Mouse (Mus musculus) embryonic facial prominence, embryonic 11.5 days (tissue): Measurements from ENCODE around the gene Gabarapl1. TPM values are rescaled to one million over a fixed set of nuclear protein-coding genes. Genes with fewer than 3 reads are reported as not detected.
A peak's percentile ranks its signal among the peaks of the same experiment; 100 is the strongest.

Experiments used
- ATAC-seq: fragments of 200-750 bp; cut with Nextera tagmentation; replicated peaks from 2 replicates; pipeline ENCODE4 v1.8.0; 2017; ENCODE audit warnings: low read depth; ENCODE audit not compliant: insufficient number of reproducible peaks, low FRiP score, low TSS enrichment
- DNase-seq: peaks from one replicate; pipeline ENCODE4 v3.0.0-alpha.2; 2015; ENCODE audit warnings: low spot score
- H3K27ac ChIP-seq: fragments of 300-500 bp; sonication (generic); replicated peaks from 2 replicates; pipeline ENCODE4 v1.5.1; 2014; ENCODE audit warnings: mild to moderate bottlenecking, low read depth, low read length, control low read depth
- H3K27me3 ChIP-seq: fragments of 300-500 bp; sonication (generic); 2 replicates; pipeline ENCODE4 v1.6.1; 2014; ENCODE audit warnings: mild to moderate bottlenecking, low read length, moderate library complexity, mixed read lengths; ENCODE audit not compliant: control insufficient read depth, insufficient read depth
- H3K36me3 ChIP-seq: fragments of 300-500 bp; sonication (generic); replicated peaks from 2 replicates; pipeline ENCODE4 v1.6.1; 2014; ENCODE audit warnings: low read depth, mild to moderate bottlenecking, low read length, moderate library complexity, mixed read lengths; ENCODE audit not compliant: control insufficient read depth, insufficient read depth
- H3K4me1 ChIP-seq: fragments of 300-500 bp; sonication (generic); 2 replicates; pipeline ENCODE4 v1.6.1; 2014; ENCODE audit warnings: low read length, mixed read lengths; ENCODE audit not compliant: control insufficient read depth, insufficient read depth
- H3K4me2 ChIP-seq: fragments of 300-500 bp; sonication (generic); 2 replicates; pipeline ENCODE4 v1.6.1; 2014; ENCODE audit warnings: low read depth, mild to moderate bottlenecking, control low read depth, low read length, moderate library complexity
- H3K4me3 ChIP-seq: fragments of 300-500 bp; sonication (generic); 2 replicates; pipeline ENCODE4 v1.5.1; 2014; ENCODE audit warnings: low read depth, low read length, control low read depth
- H3K9ac ChIP-seq: fragments of 300-500 bp; sonication (generic); replicated peaks from 2 replicates; pipeline ENCODE4 v1.6.1; 2014; ENCODE audit warnings: mild to moderate bottlenecking, control low read depth, low read length
- H3K9me3 ChIP-seq: fragments of 300-500 bp; sonication (generic); replicated peaks from 2 replicates; pipeline ENCODE4 v1.6.1; 2016; ENCODE audit warnings: mild to moderate bottlenecking, low read length, inconsistent platforms, mixed read lengths; ENCODE audit not compliant: control insufficient read depth
- WGBS: fragments of 180-500 bp; shearing (Covaris S2); extraction: QIAGEN DNeasy Blood & Tissue Kit; methylation state at CpG from one replicate; pipeline ENCODE4 v1.1.7; 2014; 5-methylcytosine and 5-hydroxymethylcytosine counted together
- polyA plus RNA-seq: library from polyadenylated mRNA; unstranded; fragments of >200 nt; fragmentation: Nextera tagmentation; extraction: Ambion mirVana; gene quantifications from 2 replicates; pipeline ENCODE4 v1.2.1, GENCODE M21; 2014

Gene Gabarapl1
- polyA plus RNA-seq, 1 experiment from 2014 or later = 17.5 TPM

- H3K9me3 ChIP-seq = no peaks in the 10 kb centered on the region
- DNase-seq = no peak
- 60% methylated on average over 3 of the region's 3 CpGs for WGBS
Measured at GRCm38 (mm10) chr6:129512367-129512766, 20.6 kb upstream of the Gabarapl1 start, which contains the start of gene Tmem52b. Gene Tmem52b (plus strand): TSS chr6:129512555.

GRCm38 (mm10) chr6:129512868-129513267, 20.1 kb upstream of the Gabarapl1 start:
- Histone ChIP-seq H3K27me3 (no peaks in the 10 kb centered on the region), H3K4me1 (no peaks in the 10 kb centered on the region), H3K36me3 (no peaks in the 10 kb centered on the region), H3K27ac (no peak overlapping the region), H3K4me3 (no peak overlapping the region), H3K4me2 (no peak overlapping the region), H3K9me3 (no peaks in the 10 kb centered on the region), H3K9ac (no peak overlapping the region)
- 56% methylated on average over 8 of the region's 8 CpGs for WGBS
- no peak for DNase-seq
- ATAC-seq = no peak

More at GRCm38 (mm10) chr6:129512367-129512766, 20.6 kb upstream of the Gabarapl1 start, which contains the start of gene Tmem52b:
- Histone ChIP-seq H3K27me3 (no peaks in the 10 kb centered on the region), H3K4me1 (no peaks in the 10 kb centered on the region), H3K4me3 (no peak within 1 kb of the TSS), H3K36me3 (no peaks in the 10 kb centered on the region), H3K9ac (no peak within 1 kb of the TSS), H3K27ac (no peak within 1 kb of the TSS), H3K4me2 (no peak within 1 kb of the TSS)
- ATAC-seq = no peak

DNA sequence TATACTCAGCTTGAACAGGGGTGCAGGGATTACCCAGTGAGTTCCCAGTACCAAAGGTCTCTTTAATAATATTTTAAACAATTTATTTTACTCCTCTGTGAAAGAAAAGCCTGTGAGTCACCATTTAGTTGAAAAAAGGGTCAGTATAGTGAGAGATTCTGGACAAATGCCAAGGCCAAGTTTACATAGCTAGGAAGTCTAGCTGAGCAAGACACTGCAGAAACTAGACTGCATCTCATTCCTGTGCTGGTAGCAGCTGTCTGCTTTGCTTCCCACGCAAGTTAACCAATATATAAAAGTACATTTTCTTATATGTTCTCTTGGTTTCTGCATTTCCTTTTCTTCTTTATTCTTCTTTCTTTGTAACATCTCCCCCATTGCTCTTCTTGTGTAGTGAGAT, 19.6 kb upstream of the Gabarapl1 start:
- WGBS = 80% methylated on average over 1 of the region's 1 CpGs
- ATAC-seq (no peak), DNase-seq (no peak)
- no peaks in the 10 kb centered on the region for H3K4me1 ChIP-seq
- no peak overlapping the region for H3K27ac ChIP-seq
- no peak overlapping the region for H3K4me3 ChIP-seq
- H3K27me3 ChIP-seq = no peaks in the 10 kb centered on the region
- H3K9ac ChIP-seq = no peak overlapping the region
- no peak overlapping the region for H3K4me2 ChIP-seq
- H3K9me3 ChIP-seq = no peaks in the 10 kb centered on the region
- H3K36me3 ChIP-seq = no peaks in the 10 kb centered on the region

DNA sequence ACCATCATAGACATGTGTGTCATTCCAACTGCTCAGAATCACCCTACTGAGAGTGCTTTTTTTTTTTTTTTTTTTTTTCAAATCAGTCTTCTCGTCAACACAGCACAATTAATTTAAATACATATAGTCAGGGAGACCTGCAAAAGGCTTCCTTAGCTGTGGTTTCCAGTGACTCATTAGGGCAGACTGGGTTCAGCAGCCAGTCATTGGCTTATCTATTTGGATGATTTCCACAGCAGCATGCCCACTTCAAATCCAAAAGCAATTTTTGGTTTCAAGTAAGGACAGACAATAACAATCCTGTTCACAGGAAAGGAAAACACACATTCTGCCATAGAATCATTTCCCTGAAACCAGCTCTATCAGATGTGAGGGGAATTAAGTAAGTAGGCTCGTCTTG, 18.6 kb upstream of the Gabarapl1 start:
- Histone ChIP-seq H3K27me3 (no peaks in the 10 kb centered on the region), H3K36me3 (no peaks in the 10 kb centered on the region), H3K9ac (no peak overlapping the region), H3K27ac (no peak overlapping the region), H3K9me3 (no peaks in the 10 kb centered on the region), H3K4me1 (no peaks in the 10 kb centered on the region), H3K4me2 (no peak overlapping the region), H3K4me3 (no peak overlapping the region)
- WGBS = 76% methylated on average over 2 of the region's 2 CpGs
- ATAC-seq (no peak), DNase-seq (no peak)

DNA sequence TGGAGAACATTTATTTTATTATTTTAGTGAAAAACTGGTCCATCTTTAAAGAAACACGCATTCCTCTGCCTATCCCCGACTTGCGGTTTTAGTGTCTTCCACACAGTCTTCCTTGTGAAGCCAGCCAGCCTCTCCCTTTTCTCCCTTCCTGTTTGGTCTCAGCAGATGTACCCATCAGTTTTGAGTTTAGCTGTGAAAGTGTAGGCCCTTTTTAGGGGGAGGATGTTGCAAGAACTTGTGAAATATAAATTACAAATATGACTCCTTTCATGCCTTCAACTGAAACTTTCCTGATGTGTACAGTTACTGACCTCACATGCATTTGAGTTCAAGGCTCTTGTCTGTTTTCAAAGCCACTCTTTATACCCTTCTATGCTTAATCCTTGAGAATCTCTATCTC, 17.9 kb upstream of the Gabarapl1 start:
- H3K9ac ChIP-seq = no peak overlapping the region
- no peak for ATAC-seq
- no peaks in the 10 kb centered on the region for H3K36me3 ChIP-seq
- H3K4me2 ChIP-seq = no peak overlapping the region
- no peaks in the 10 kb centered on the region for H3K27me3 ChIP-seq
- H3K4me1 ChIP-seq = no peaks in the 10 kb centered on the region
- 93% methylated on average over 3 of the region's 3 CpGs for WGBS
- H3K4me3 ChIP-seq = no peak overlapping the region
- DNase-seq = no peak
- H3K27ac ChIP-seq = no peak overlapping the region
- H3K9me3 ChIP-seq = no peaks in the 10 kb centered on the region

DNA sequence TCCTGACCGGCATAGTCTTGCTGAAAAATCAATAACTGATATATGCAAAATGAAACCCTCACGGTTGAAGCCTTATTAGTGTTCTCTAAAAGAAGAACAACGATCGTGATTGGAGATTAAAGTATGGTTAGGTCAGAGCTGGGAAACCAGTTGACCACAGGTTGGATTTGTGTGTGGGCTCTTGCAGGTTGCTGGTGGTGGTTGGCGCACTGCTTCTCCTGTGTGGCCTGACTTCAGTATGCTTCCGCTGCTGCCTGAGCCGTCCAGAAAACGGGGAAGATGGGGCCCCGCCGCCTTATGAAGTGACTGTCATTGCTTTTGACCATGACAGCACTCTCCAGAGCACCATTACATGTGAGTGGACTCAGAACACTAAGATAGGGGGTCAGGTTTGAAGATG, 16.6 kb upstream of the Gabarapl1 start:
- Histone ChIP-seq H3K4me1 (no peaks in the 10 kb centered on the region), H3K9ac (no peak overlapping the region), H3K4me3 (no peak overlapping the region), H3K27me3 (no peaks in the 10 kb centered on the region), H3K27ac (no peak overlapping the region), H3K4me2 (no peak overlapping the region), H3K36me3 (no peaks in the 10 kb centered on the region), H3K9me3 (no peaks in the 10 kb centered on the region)
- DNase-seq (no peak), ATAC-seq (no peak)
- 88% methylated on average over 10 of the region's 10 CpGs for WGBS

GRCm38 (mm10) chr6:129517752-129518408, 15.1 kb upstream of the Gabarapl1 start:
- no peak overlapping the region for H3K27ac ChIP-seq
- H3K4me2 ChIP-seq = no peak overlapping the region
- H3K4me1 ChIP-seq = no peaks in the 10 kb centered on the region
- H3K9ac ChIP-seq = no peak overlapping the region
- 52% methylated on average over 2 of the region's 2 CpGs for WGBS
- H3K9me3 ChIP-seq = no peaks in the 10 kb centered on the region
- ATAC-seq = peak; percentile 82
- no peaks in the 10 kb centered on the region for H3K36me3 ChIP-seq
- peak; percentile 60 for DNase-seq
- no peak overlapping the region for H3K4me3 ChIP-seq
- H3K27me3 ChIP-seq = no peaks in the 10 kb centered on the region

- Histone ChIP-seq H3K4me3 (no peak overlapping the region), H3K27me3 (no peaks in the 10 kb centered on the region), H3K9me3 (no peaks in the 10 kb centered on the region), H3K4me2 (no peak overlapping the region), H3K36me3 (no peaks in the 10 kb centered on the region), H3K9ac (no peak overlapping the region), H3K4me1 (no peaks in the 10 kb centered on the region), H3K27ac (no peak overlapping the region)
- ATAC-seq (no peak), DNase-seq (no peak)
Measured at GRCm38 (mm10) chr6:129526069-129526468, 6.9 kb upstream of the Gabarapl1 start.
